Mouse (Mus musculus) embryonic facial prominence, embryonic 13.5 days (tissue): ENCODE data around the gene Zfp128. TPM values are rescaled to one million over a fixed set of nuclear protein-coding genes. Genes with fewer than 3 reads are reported as not detected.
"Not testable (repeated sequence)": the region's sequence is repeated elsewhere in the genome, so short reads cannot be mapped to it uniquely, and the experiment has no call there.

Experiments used
- ATAC-seq: fragments of 200-750 bp; cut with Nextera tagmentation; 2 replicates; pipeline ENCODE4 v1.8.0; 2017; ENCODE audit warnings: low read depth; ENCODE audit not compliant: insufficient number of reproducible peaks, insufficient read depth, low FRiP score, low TSS enrichment
- H3K27ac ChIP-seq: fragments of 300-500 bp; sonication (generic); 2 replicates; pipeline ENCODE4 v1.5.1; 2015; ENCODE audit warnings: moderate library complexity, mild to moderate bottlenecking, inconsistent platforms
- H3K27me3 ChIP-seq: fragments of 300-500 bp; sonication (generic); 2 replicates; pipeline ENCODE4 v1.6.1; 2015; ENCODE audit warnings: mild to moderate bottlenecking, inconsistent platforms
- H3K36me3 ChIP-seq: fragments of 300-500 bp; sonication (generic); 2 replicates; pipeline ENCODE4 v1.6.1; 2015; ENCODE audit warnings: mild to moderate bottlenecking, inconsistent platforms
- H3K4me1 ChIP-seq: fragments of 300-500 bp; sonication (generic); 2 replicates; pipeline ENCODE4 v1.6.1; 2015; ENCODE audit warnings: inconsistent platforms
- H3K4me2 ChIP-seq: fragments of 300-500 bp; sonication (generic); 2 replicates; pipeline ENCODE4 v1.6.1; 2015; ENCODE audit warnings: moderate library complexity, mild to moderate bottlenecking, inconsistent platforms
- H3K4me3 ChIP-seq: fragments of 300-500 bp; sonication (generic); 2 replicates; pipeline ENCODE4 v1.5.1; 2015; ENCODE audit warnings: mild to moderate bottlenecking, inconsistent platforms
- H3K9ac ChIP-seq: fragments of 300-500 bp; sonication (generic); 2 replicates; pipeline ENCODE4 v1.6.1; 2015; ENCODE audit warnings: mild to moderate bottlenecking, inconsistent platforms
- H3K9me3 ChIP-seq: fragments of 300-500 bp; sonication (generic); 2 replicates; pipeline ENCODE4 v1.6.1; 2016; ENCODE audit warnings: inconsistent platforms
- WGBS: fragments of 180-500 bp; shearing (Covaris S2); methylation state at CpG from one replicate; pipeline ENCODE4 v1.1.7; 2015; ENCODE audit warnings: mixed read lengths; 5-methylcytosine and 5-hydroxymethylcytosine counted together
- polyA plus RNA-seq: library from polyadenylated mRNA; unstranded; fragments of >200 nt; fragmentation: Nextera tagmentation; extraction: Ambion mirVana; gene quantifications from 2 replicates; pipeline ENCODE4 v1.2.1, GENCODE M21; 2015

Zfp128 gene
- polyA plus RNA-seq, 1 experiment from 2014 or later = 5.9 TPM

- H3K27ac ChIP-seq = no peak within 1 kb of the TSS
- peak within 1 kb of the TSS; percentile 70 for H3K4me3 ChIP-seq
- ATAC-seq = peak; percentile 98
- no peaks in the 10 kb centered on the region for H3K27me3 ChIP-seq
- H3K36me3 ChIP-seq = peaks cover 7% of the 10 kb centered on the region
- 7% methylated on average over 36 of the region's 36 CpGs for WGBS
- H3K4me1 ChIP-seq = peaks cover 7% of the 10 kb centered on the region
- H3K4me2 ChIP-seq = peak within 1 kb of the TSS; percentile 59
- H3K9ac ChIP-seq = peak within 1 kb of the TSS; percentile 77
- no peaks in the 10 kb centered on the region for H3K9me3 ChIP-seq
Observed at GRCm38 (mm10) chr7:12897655-12898410, 16.9 kb downstream of the Zfp128 start, which contains the start of gene Zscan22. Zscan22 (plus strand) TSS chr7:12897815.

- H3K4me3 ChIP-seq = no peak overlapping the region
- 94% methylated on average over 5 of the region's 5 CpGs for WGBS
- H3K9ac ChIP-seq = no peak overlapping the region
- H3K27me3 ChIP-seq = no peaks in the 10 kb centered on the region
- no peaks in the 10 kb centered on the region for H3K9me3 ChIP-seq
- ATAC-seq = no peak
- H3K4me1 ChIP-seq = peaks cover 7% of the 10 kb centered on the region
- H3K27ac ChIP-seq = no peak overlapping the region
- no peak overlapping the region for H3K4me2 ChIP-seq
- peaks cover 43% of the 10 kb centered on the region for H3K36me3 ChIP-seq
Observed at GRCm38 (mm10) chr7:12901517-12901916, 20.5 kb downstream of the Zfp128 start.

DNA sequence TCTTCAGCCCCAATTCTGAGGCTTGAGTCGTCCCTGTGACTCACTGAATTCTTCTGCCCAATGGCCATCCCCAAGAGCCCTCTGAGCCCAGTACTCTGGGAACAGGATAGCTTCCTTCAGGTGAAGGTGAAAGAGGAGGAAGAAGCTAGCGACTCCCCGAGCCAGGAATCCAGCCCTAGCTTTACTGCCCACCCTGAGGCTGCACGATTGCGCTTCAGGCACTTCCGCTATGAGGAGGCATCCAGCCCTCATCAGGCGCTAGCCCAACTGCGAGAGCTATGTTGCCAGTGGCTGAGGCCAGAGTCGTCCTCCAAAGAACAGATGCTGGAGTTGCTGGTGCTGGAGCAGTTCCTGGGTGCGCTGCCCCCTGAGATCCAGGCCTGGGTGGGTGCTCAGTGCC is 22.6 kb downstream of the Zfp128 start:
- Histone ChIP-seq H3K27me3 (no peaks in the 10 kb centered on the region), H3K9me3 (no peaks in the 10 kb centered on the region), H3K4me3 (no peak overlapping the region), H3K4me1 (peaks cover 3% of the 10 kb centered on the region), H3K4me2 (no peak overlapping the region), H3K36me3 (peaks cover 64% of the 10 kb centered on the region), H3K9ac (peak overlapping the region; percentile 16; the same call in 1 of the 2 replicates), H3K27ac (no peak overlapping the region)
- WGBS = 55% methylated on average over 10 of the region's 10 CpGs
- ATAC-seq = no peak

DNA sequence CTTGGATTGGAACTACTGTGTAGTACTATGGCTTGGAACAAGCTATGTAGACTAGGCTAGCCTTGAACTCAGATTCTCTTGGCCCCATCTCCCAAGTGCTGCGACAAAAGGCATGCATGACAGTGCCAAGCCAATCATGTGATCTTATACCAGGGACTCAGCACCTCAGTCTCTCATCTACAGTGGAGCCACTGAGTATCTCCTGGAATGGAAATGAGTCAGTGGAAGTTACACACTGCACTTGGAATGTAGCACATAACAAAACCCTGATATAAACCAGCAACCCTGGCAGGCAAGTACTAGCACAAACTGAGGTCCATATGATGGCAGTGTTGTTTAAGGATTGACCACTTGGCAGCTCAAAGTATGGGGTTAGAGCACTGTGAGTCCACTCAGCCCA is 24.2 kb downstream of the Zfp128 start:
- peaks cover 6% of the 10 kb centered on the region for H3K4me1 ChIP-seq
- no peak for ATAC-seq
- H3K27me3 ChIP-seq = no peaks in the 10 kb centered on the region
- peaks cover 72% of the 10 kb centered on the region for H3K36me3 ChIP-seq
- 94% methylated on average over 1 of the region's 1 CpGs for WGBS
- H3K9ac ChIP-seq = no peak overlapping the region
- H3K9me3 ChIP-seq = no peaks in the 10 kb centered on the region
- no peak overlapping the region for H3K27ac ChIP-seq
- no peak overlapping the region for H3K4me2 ChIP-seq
- no peak overlapping the region for H3K4me3 ChIP-seq

DNA sequence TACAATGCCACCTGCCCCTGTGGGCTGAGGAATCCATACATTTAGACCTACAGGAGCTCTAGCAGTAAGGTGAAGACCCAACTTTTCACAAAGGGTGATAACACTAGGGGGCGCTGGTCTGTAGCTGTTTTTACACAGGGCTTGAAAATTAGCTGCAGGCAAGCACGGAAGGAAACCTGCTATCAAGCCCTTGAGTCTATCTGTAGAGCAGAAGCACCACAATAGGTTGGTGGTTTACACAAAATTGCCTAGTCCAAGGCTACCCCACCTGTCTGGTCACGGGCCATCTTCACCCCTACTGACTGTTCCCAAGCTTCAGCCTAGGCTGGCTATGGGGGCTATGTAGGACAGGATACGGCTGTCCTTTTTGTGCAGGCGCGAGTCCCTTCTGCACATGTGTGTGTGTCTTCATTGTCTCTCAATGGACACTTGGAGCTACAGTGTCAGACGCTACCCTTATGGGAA is 28.6 kb downstream of the Zfp128 start:
- peaks cover 6% of the 10 kb centered on the region for H3K4me1 ChIP-seq
- H3K36me3 ChIP-seq = peaks cover 48% of the 10 kb centered on the region
- peak overlapping the region; percentile 84 for H3K27ac ChIP-seq
- no peaks in the 10 kb centered on the region for H3K9me3 ChIP-seq
- ATAC-seq = peak; percentile 29; the same call in 1 of the 2 replicates
- H3K4me3 ChIP-seq = peak overlapping the region; percentile 48; the same call in 1 of the 2 replicates
- no peaks in the 10 kb centered on the region for H3K27me3 ChIP-seq
- H3K9ac ChIP-seq = peak overlapping the region; percentile 71
- 45% methylated on average over 7 of the region's 7 CpGs for WGBS
- peak overlapping the region; percentile 59 for H3K4me2 ChIP-seq

GRCm38 (mm10) chr7:12910181-12910668 is 29.2 kb downstream of the Zfp128 start:
- no peaks in the 10 kb centered on the region for H3K27me3 ChIP-seq
- ATAC-seq = peak; percentile 69; the same call in 1 of the 2 replicates
- H3K4me2 ChIP-seq = peak overlapping the region; percentile 59
- H3K9me3 ChIP-seq = no peaks in the 10 kb centered on the region
- H3K4me3 ChIP-seq = peak overlapping the region; percentile 48
- WGBS = 10% methylated on average over 19 of the region's 19 CpGs
- peaks cover 42% of the 10 kb centered on the region for H3K36me3 ChIP-seq
- peak overlapping the region; percentile 84 for H3K27ac ChIP-seq
- peak overlapping the region; percentile 71 for H3K9ac ChIP-seq
- H3K4me1 ChIP-seq = peaks cover 6% of the 10 kb centered on the region

DNA sequence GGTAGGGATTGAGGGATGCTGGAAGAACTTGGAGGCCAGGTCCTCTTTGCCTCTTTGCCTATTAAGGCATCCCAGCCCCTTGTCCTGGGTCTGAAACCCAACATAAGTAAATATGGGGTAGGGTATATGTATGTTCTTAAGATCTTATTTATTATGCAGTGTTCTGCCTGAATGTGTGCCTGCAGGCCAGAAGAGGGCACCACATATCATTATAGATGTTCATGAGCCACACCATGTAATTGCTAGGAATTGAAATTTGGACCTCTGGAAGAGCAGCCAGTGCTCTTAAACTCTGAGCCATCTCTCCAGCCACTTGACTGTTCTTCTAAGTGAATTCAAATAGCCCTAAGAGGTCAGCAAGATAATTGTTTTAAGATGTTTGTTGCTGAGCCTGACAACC is 32.6 kb downstream of the Zfp128 start:
- no peak for ATAC-seq
- Histone ChIP-seq H3K9ac (no peak overlapping the region), H3K27ac (no peak overlapping the region), H3K4me3 (no peak overlapping the region), H3K4me2 (no peak overlapping the region), H3K27me3 (no peaks in the 10 kb centered on the region), H3K4me1 (peaks cover 6% of the 10 kb centered on the region), H3K36me3 (peaks cover 8% of the 10 kb centered on the region), H3K9me3 (no peaks in the 10 kb centered on the region)

- Histone ChIP-seq H3K4me1 (peaks cover 16% of the 10 kb centered on the region), H3K36me3 (peaks cover 24% of the 10 kb centered on the region)
- H3K9me3 ChIP-seq, H3K4me3 ChIP-seq, H3K9ac ChIP-seq, ATAC-seq, H3K27ac ChIP-seq, H3K27me3 ChIP-seq, H3K4me2 ChIP-seq: not testable (repeated sequence)
- WGBS = 88% methylated on average over 7 of the region's 8 CpGs
Observed at GRCm38 (mm10) chr7:12920495-12920894, 39.5 kb downstream of the Zfp128 start.

DNA sequence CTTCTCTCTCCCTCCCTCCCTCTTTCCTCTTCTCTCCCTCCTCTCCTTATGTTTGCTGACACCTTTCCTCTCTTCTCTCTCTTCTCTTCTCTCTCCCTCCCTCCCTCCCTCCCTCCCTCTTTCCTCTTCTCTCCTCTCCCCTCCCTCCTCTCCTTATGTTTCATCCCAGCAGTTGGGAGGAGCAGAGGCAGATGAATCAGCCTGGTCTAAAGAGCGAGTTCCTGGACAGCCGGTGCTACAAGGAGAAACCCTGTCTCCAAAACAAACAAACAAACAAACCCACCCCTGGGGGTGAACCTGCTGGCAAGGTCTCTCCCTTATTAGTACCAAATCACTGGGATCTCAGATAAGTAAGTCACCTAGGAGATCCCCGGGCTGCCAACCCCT is 40.3 kb downstream of the Zfp128 start:
- ATAC-seq = no peak
- Histone ChIP-seq H3K4me3 (peak overlapping the region; percentile 96), H3K4me1 (peaks cover 17% of the 10 kb centered on the region), H3K36me3 (peaks cover 33% of the 10 kb centered on the region), H3K4me2 (peak overlapping the region; percentile 96), H3K27me3 (peaks cover 10% of the 10 kb centered on the region), H3K9ac (peak overlapping the region; percentile 93), H3K9me3 (no peaks in the 10 kb centered on the region), H3K27ac (peak overlapping the region; percentile 93)
- WGBS = 0% methylated on average over 3 of the region's 3 CpGs

DNA sequence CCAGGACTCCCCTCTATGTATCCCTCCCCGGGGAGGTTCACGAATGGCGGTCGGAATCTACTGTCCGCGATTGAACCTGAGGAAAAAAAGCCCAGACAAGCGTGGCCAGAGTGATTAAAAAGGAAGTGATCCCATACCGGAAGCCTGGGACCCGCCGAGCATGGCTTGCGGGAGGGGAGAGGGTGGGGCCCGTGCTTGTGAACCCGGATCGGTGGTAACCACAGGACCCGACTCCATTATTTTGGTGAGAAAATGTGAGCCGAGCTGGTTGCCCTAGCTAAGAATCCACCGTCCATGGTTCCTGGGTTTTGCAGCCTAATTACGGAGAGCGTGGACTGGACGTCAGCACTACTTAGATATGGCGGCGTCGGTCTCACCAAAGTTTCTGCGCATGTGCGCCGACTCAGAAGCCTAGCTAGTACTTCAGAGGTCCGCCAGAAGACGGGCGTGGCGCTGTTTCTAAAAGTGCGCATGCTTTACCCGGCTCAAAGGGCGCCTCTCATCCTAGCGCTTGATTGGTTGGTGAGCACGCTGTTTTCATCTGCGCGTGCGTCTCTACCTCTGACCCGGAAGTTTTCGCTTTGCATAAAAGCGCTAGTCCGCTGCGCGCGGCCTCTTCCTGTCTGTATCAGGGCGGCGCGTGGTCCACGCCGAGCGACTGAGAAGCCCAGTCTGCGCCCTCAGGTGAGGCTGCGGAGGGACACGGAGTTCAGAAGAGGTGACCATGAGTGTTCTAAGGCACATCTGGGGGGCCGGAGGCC is 40.9 kb downstream of the Zfp128 start, which contains the start of gene Rps5:
Gene Rps5, plus strand, starts transcription at position 586 of the 761 bp plus-strand sequence.
- H3K4me3 ChIP-seq = peak within 1 kb of the TSS; percentile 96
- peaks cover 23% of the 10 kb centered on the region for H3K4me1 ChIP-seq
- peak within 1 kb of the TSS; percentile 93 for H3K9ac ChIP-seq
- peaks cover 16% of the 10 kb centered on the region for H3K27me3 ChIP-seq
- peak within 1 kb of the TSS; percentile 93 for H3K27ac ChIP-seq
- under 1% methylated on average over 55 of the region's 55 CpGs for WGBS
- peak within 1 kb of the TSS; percentile 96 for H3K4me2 ChIP-seq
- H3K9me3 ChIP-seq = no peaks in the 10 kb centered on the region
- H3K36me3 ChIP-seq = peaks cover 38% of the 10 kb centered on the region
- ATAC-seq = peak; percentile 98

DNA sequence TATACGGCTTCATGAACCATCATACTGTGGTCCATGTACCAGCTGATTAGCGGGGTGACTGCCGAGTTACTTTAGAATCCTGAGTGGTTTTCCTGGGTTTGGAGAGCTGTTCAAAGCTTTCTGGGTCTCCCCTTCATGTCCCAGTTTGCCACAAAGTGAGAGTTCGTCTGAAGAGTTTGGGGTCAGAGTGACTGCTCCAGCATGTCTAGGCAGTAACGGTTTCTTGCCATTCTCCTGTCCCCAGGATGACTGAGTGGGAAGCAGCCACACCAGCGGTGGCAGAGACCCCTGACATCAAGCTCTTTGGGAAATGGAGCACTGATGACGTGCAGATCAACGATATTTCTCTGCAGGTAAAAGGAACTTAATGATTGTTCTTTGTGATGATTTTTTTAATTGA is 41.8 kb downstream of the Zfp128 start:
- Histone ChIP-seq H3K4me1 (peaks cover 30% of the 10 kb centered on the region), H3K9ac (peak overlapping the region; percentile 93), H3K4me3 (peak overlapping the region; percentile 96), H3K27ac (peak overlapping the region; percentile 93; the same call in 1 of the 2 replicates), H3K9me3 (no peaks in the 10 kb centered on the region), H3K36me3 (peaks cover 42% of the 10 kb centered on the region), H3K27me3 (peaks cover 24% of the 10 kb centered on the region), H3K4me2 (peak overlapping the region; percentile 96)
- 1% methylated on average over 8 of the region's 8 CpGs for WGBS
- ATAC-seq = no peak
